8 mouse cellular contexts compared by ENCODE assay signal in genomic region chr14:32960481-32960880, GRCm38 (mm10). TPM values are rescaled to one million over a fixed set of nuclear protein-coding genes. Genes with fewer than 3 reads are reported as not detected.
DNase-seq lines count a peak whose midpoint lies in the region; ATAC-seq and TF ChIP-seq lines count a peak whose summit lies in the region.

No protein-coding gene starts in this region.

- ATAC-seq in limb, embryonic 14.5 days (ENCODE audit: low FRiP score, low read depth), result no peak

- no peak for DNase-seq in spleen, adult 2 months (ENCODE audit: low read depth in 1 of 2, low spot score in 2 of 2)
- DNase-seq in spleen, adult 12 weeks (ENCODE audit: low spot score), result no peak
- peak; percentile 40 to 57 for DNase-seq in cerebellum, adult 2 months
- DNase-seq in frontal cortex, postnatal 36 days (ENCODE audit: low spot score in 2 of 2), result peak; percentile 73 to 78
- peak; percentile 28 to 50 for DNase-seq in kidney, adult 8-10 months
- peak; percentile 77 for DNase-seq in limb, embryonic 14.5 days (ENCODE audit: low spot score)
- peak; percentile 54 for DNase-seq in ovary, postnatal 14 days (ENCODE audit: low spot score)
- DNase-seq in urinary bladder, postnatal 36 days (ENCODE audit: low spot score in 2 of 2), result peak; percentile 37 to 43

- 64% methylated on average over 5 of the region's 5 CpGs for WGBS in spleen, adult 2 months
- 47% methylated on average over 5 of the region's 5 CpGs for WGBS in cerebellum, adult 2 months
- WGBS in limb, embryonic 14.5 days, result 39% methylated on average over 5 of the region's 5 CpGs

- no peak overlapping the region for H3K9ac ChIP-seq in limb, embryonic 14.5 days (ENCODE audit: low read depth, low read length, severe bottlenecking)

- TF ChIP-seq CTCF in spleen, adult 2 months (IDR thresholded peaks at IDR 0.05; ENCODE audit: extremely low read depth, insufficient read depth, insufficient read length, insufficient replicate concordance), result peak; percentile 55; the same call in 1 of the 2 replicates
- peak; percentile 74 for TF ChIP-seq CTCF in cerebellum, adult 2 months (IDR thresholded peaks at IDR 0.05; ENCODE audit: borderline replicate concordance, insufficient read depth, low read depth, low read length)

- H3K36me3 ChIP-seq in spleen, adult 2 months (ENCODE audit: control insufficient read depth, insufficient read depth, low read length), result peaks cover 20% of the 10 kb centered on the region
- H3K36me3 ChIP-seq in limb, embryonic 14.5 days (ENCODE audit: control insufficient read depth, insufficient read depth, low read length), result no peaks in the 10 kb centered on the region

- no peak overlapping the region for H3K27ac ChIP-seq in spleen, adult 2 months (ENCODE audit: insufficient read depth, low read length)
- H3K27ac ChIP-seq in cerebellum, adult 2 months (ENCODE audit: insufficient read depth, low read length), result no peak overlapping the region
- H3K27ac ChIP-seq in limb, embryonic 14.5 days (replicated peaks; ENCODE audit: low read depth, low read length), result no peak overlapping the region

- H3K27me3 ChIP-seq in spleen, adult 2 months (ENCODE audit: control insufficient read depth, insufficient read depth, low read length), result no peaks in the 10 kb centered on the region
- H3K27me3 ChIP-seq in cerebellum, adult 2 months (ENCODE audit: control insufficient read depth, insufficient read depth, low read length), result no peaks in the 10 kb centered on the region
- H3K27me3 ChIP-seq in limb, embryonic 14.5 days (ENCODE audit: control insufficient read depth, insufficient read depth, low read length), result no peaks in the 10 kb centered on the region

- no peaks in the 10 kb centered on the region for H3K9me3 ChIP-seq in limb, embryonic 14.5 days (ENCODE audit: control insufficient read depth, low read length)

- no peaks in the 10 kb centered on the region for H3K4me1 ChIP-seq in spleen, adult 2 months (ENCODE audit: control insufficient read depth, insufficient read depth, insufficient read length)
- H3K4me1 ChIP-seq in cerebellum, adult 2 months (ENCODE audit: control insufficient read depth, insufficient read depth, low read length), result peaks cover 4% of the 10 kb centered on the region; the same call in 1 of the 2 replicates
- H3K4me1 ChIP-seq in limb, embryonic 14.5 days (ENCODE audit: control insufficient read depth, insufficient read depth, low read length), result no peaks in the 10 kb centered on the region

- TF ChIP-seq POLR2A in spleen, adult 2 months (IDR thresholded peaks at IDR 0.05; ENCODE audit: low read depth, low read length), result no peak
- no peak for TF ChIP-seq POLR2A in cerebellum, adult 2 months (IDR thresholded peaks at IDR 0.05; ENCODE audit: borderline replicate concordance, insufficient read depth, low read length)
- no peak for TF ChIP-seq POLR2A in limb, embryonic 14.5 days (IDR thresholded peaks at IDR 0.05; ENCODE audit: borderline replicate concordance, extremely low read depth, insufficient read depth, insufficient read length)

- no peak overlapping the region for H3K4me2 ChIP-seq in limb, embryonic 14.5 days (replicated peaks; ENCODE audit: low read depth, low read length, severe bottlenecking)

- H3K4me3 ChIP-seq in spleen, adult 2 months (ENCODE audit: extremely low read depth, insufficient read depth, insufficient read length), result no peak overlapping the region
- no peak overlapping the region for H3K4me3 ChIP-seq in cerebellum, adult 2 months (replicated peaks; ENCODE audit: insufficient read depth, low read depth, low read length)
- no peak overlapping the region for H3K4me3 ChIP-seq in limb, embryonic 14.5 days (replicated peaks; ENCODE audit: low read length)

RNA-seq across cellular contexts. Expression of gene Lrrc18, which starts 30.7 kb away (rescaled TPM):
- polyA plus RNA-seq in spleen, adult 2 months (2012; rRNA removed), result not detected in 2 replicates
- polyA plus RNA-seq in cerebellum, adult 2 months (2012; rRNA removed), result 0.27 and 0.47 TPM in 2 replicates
- 0.57 and 0.69 TPM in 2 replicates for polyA plus RNA-seq in limb, embryonic 14.5 days (2012; rRNA removed)
- polyA plus RNA-seq in limb, embryonic 14.5 days (2014; fragmentation: Nextera tagmentation; extraction: Ambion mirVana), result 0.50 and 0.56 TPM in 2 replicates

Comparison
In these comparisons a context has a peak if more than half of its experiments do, and no peak if none do; other contexts are left out.
1. DNase-seq: peak in cerebellum, adult 2 months (2 of 2), frontal cortex, postnatal 36 days (2 of 2), kidney, adult 8-10 months (2 of 2), limb, embryonic 14.5 days (single experiment), ovary, postnatal 14 days (single experiment) and urinary bladder, postnatal 36 days (2 of 2); none in spleen, adult 2 months (0 of 2) and spleen, adult 12 weeks (single experiment).